Mouse (Mus musculus) limb, embryonic 14.5 days (tissue): ENCODE results near the gene Plekhh2. TPM values are rescaled to one million over a fixed set of nuclear protein-coding genes. Genes with fewer than 3 reads are reported as not detected.
A peak's percentile ranks its signal among the peaks of the same experiment; 100 is the strongest.

Experiments used
- ATAC-seq: fragments of 200-750 bp; cut with Nextera tagmentation; 2 replicates; pipeline ENCODE4 v1.8.0; 2017; ENCODE audit warnings: low read depth, moderate number of reproducible peaks, moderate TSS enrichment; ENCODE audit not compliant: low FRiP score
- DNase-seq: peaks from one replicate; pipeline ENCODE4 v3.0.0-alpha.2; 2015; ENCODE audit warnings: low spot score
- H3K27ac ChIP-seq: fragments of 300-500 bp; sonication (generic); replicated peaks from 2 replicates; pipeline ENCODE4 v1.5.1; 2014; ENCODE audit warnings: low read depth, mild to moderate bottlenecking, low read length, moderate library complexity, mixed read lengths
- H3K27me3 ChIP-seq: fragments of 300-500 bp; sonication (generic); 2 replicates; pipeline ENCODE4 v1.6.1; 2014; ENCODE audit warnings: low read length, mixed read lengths; ENCODE audit not compliant: control insufficient read depth, insufficient read depth
- H3K36me3 ChIP-seq: fragments of 300-500 bp; sonication (generic); 2 replicates; pipeline ENCODE4 v1.6.1; 2014; ENCODE audit warnings: mild to moderate bottlenecking, low read length, moderate library complexity, mixed read lengths; ENCODE audit not compliant: control insufficient read depth, insufficient read depth
- H3K4me1 ChIP-seq: fragments of 300-500 bp; sonication (generic); 2 replicates; pipeline ENCODE4 v1.6.1; 2014; ENCODE audit warnings: antibody characterized with exemption, low read length, mixed read lengths; ENCODE audit not compliant: control insufficient read depth, insufficient read depth
- H3K4me2 ChIP-seq: fragments of 300-500 bp; sonication (generic); replicated peaks from 2 replicates; pipeline ENCODE4 v1.6.1; 2014; ENCODE audit warnings: low read depth, mild to moderate bottlenecking, low read length, moderate library complexity; ENCODE audit not compliant: severe bottlenecking
- H3K4me3 ChIP-seq: fragments of 300-500 bp; sonication (generic); replicated peaks from 2 replicates; pipeline ENCODE4 v1.5.1; 2014; ENCODE audit warnings: low read length
- H3K9ac ChIP-seq: fragments of 300-500 bp; sonication (generic); 2 replicates; pipeline ENCODE4 v1.6.1; 2014; ENCODE audit warnings: mild to moderate bottlenecking, low read depth, low read length, moderate library complexity; ENCODE audit not compliant: severe bottlenecking
- H3K9me3 ChIP-seq: fragments of 300-500 bp; sonication (generic); 2 replicates; pipeline ENCODE4 v1.6.1; 2016; ENCODE audit warnings: low read length; ENCODE audit not compliant: control insufficient read depth
- POLR2A ChIP-seq: fragments of 200-500 bp; IDR thresholded peaks from 2 replicates; pipeline ENCODE4 v1.8.0; 2012; ENCODE audit warnings: inconsistent platforms, mild to moderate bottlenecking, moderate library complexity, borderline replicate concordance; ENCODE audit not compliant: insufficient read depth, insufficient read length; ENCODE audit errors: extremely low read depth
- WGBS: fragments of 180-500 bp; shearing (Covaris S2); extraction: QIAGEN DNeasy Blood & Tissue Kit; methylation state at CpG from one replicate; pipeline ENCODE4 v1.1.7; 2014; 5-methylcytosine and 5-hydroxymethylcytosine counted together
- polyA plus RNA-seq, 2 experiments: library from polyadenylated mRNA; depleted of rRNA in 1 of 2; stranded (reverse) in 1 of 2; unstranded in 1 of 2; fragments of >200 nt; fragmentation: Nextera tagmentation in 1 of 2; extraction: Ambion mirVana in 1 of 2; gene quantifications; 2 replicates each; pipeline versions ENCODE4 v1.2.1 to v1.2.3; 2012 to 2014

Plekhh2 gene
- polyA plus RNA-seq, 2 experiments, result 12.8 to 24.5 TPM

- DNase-seq (no peak), ATAC-seq (no peak)
- Histone ChIP-seq H3K4me2 (no peak overlapping the region), H3K9me3 (no peaks in the 10 kb centered on the region), H3K4me1 (peaks cover 25% of the 10 kb centered on the region), H3K9ac (no peak overlapping the region), H3K27ac (0 out of 2 replicates have a peak overlapping the region, but pooled peaks have one; percentile 33), H3K4me3 (no peak overlapping the region), H3K36me3 (peaks cover 22% of the 10 kb centered on the region), H3K27me3 (no peaks in the 10 kb centered on the region)
- 81% methylated on average over 9 of the region's 9 CpGs for WGBS
- no peak for TF ChIP-seq POLR2A
Observed at GRCm38 (mm10) chr17:84584107-84584506, 72.4 kb downstream of the Plekhh2 start.

- no peak overlapping the region for H3K4me3 ChIP-seq
- no peaks in the 10 kb centered on the region for H3K9me3 ChIP-seq
- H3K27ac ChIP-seq, result peak overlapping the region; percentile 33; the same call in 1 of the 2 replicates
- no peaks in the 10 kb centered on the region for H3K27me3 ChIP-seq
- H3K9ac ChIP-seq, result no peak overlapping the region
- H3K4me1 ChIP-seq, result peaks cover 20% of the 10 kb centered on the region
- 56% methylated on average over 8 of the region's 8 CpGs for WGBS
- DNase-seq (peak; percentile 74), ATAC-seq (peak; percentile 85)
- TF ChIP-seq POLR2A, result no peak
- H3K4me2 ChIP-seq, result no peak overlapping the region
- H3K36me3 ChIP-seq, result peaks cover 31% of the 10 kb centered on the region
Observed at GRCm38 (mm10) chr17:84585104-84585503, 73.4 kb downstream of the Plekhh2 start.

DNA sequence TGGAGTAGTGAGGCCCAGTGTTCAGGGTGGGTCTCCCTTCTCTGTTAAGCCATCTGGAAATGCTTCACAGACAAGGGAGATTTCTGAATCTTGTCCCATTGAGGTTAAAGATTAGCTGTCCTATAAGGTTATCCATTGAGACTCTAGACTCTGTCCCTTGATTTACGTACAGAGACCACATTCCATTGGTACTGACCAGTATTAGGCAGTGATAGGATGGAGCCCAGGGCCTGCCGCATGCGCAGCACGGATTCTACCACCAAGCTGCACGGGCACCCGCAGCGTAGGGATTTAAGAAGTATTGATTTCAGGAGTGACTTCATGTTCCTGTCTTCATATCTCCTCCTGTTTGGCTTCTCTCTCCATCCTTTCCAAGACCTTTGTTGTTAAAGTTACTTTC, 78.4 kb downstream of the Plekhh2 start:
- Histone ChIP-seq H3K4me2 (no peak overlapping the region), H3K4me3 (no peak overlapping the region), H3K27ac (no peak overlapping the region), H3K36me3 (peaks cover 58% of the 10 kb centered on the region), H3K9me3 (no peaks in the 10 kb centered on the region), H3K4me1 (peaks cover 3% of the 10 kb centered on the region; the same call in 1 of the 2 replicates), H3K9ac (no peak overlapping the region), H3K27me3 (no peaks in the 10 kb centered on the region)
- no peak for ATAC-seq
- 94% methylated on average over 7 of the region's 7 CpGs for WGBS
- no peak for TF ChIP-seq POLR2A
- DNase-seq, result no peak

- WGBS, result 90% methylated on average over 16 of the region's 16 CpGs
- Histone ChIP-seq H3K9me3 (no peaks in the 10 kb centered on the region), H3K9ac (no peak overlapping the region), H3K27ac (no peak overlapping the region), H3K4me1 (peaks cover 10% of the 10 kb centered on the region), H3K27me3 (no peaks in the 10 kb centered on the region), H3K4me3 (no peak overlapping the region), H3K4me2 (no peak overlapping the region), H3K36me3 (peaks cover 54% of the 10 kb centered on the region)
- no peak for DNase-seq
- TF ChIP-seq POLR2A, result no peak
- ATAC-seq, result no peak
Observed at GRCm38 (mm10) chr17:84591431-84592150, 79.9 kb downstream of the Plekhh2 start.

DNA sequence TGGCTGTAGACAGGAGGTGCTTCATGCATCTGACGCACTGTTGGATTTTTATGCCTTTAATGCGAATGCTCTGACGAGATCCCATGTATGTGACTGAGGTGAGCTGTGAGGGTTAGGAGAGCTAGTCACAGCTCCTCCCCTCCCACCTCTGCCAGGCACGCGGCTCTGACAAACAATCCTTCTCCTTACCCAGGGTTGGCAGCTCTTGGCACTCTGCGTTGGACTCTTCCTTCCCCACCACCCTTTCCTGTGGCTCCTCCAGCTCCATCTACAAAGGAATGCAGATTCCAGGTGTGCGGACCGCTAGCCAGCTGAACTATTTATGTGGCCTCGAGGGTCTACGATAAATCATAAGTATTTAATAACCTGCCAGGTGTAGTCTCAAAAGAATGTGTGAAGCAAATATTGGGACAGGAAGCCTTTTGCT, 84.3 kb downstream of the Plekhh2 start:
- ATAC-seq (peak; percentile 77), DNase-seq (peak; percentile 33)
- no peak for TF ChIP-seq POLR2A
- Histone ChIP-seq H3K27me3 (no peaks in the 10 kb centered on the region), H3K4me3 (no peak overlapping the region), H3K4me1 (peaks cover 28% of the 10 kb centered on the region), H3K4me2 (peak overlapping the region; percentile 14), H3K36me3 (peaks cover 38% of the 10 kb centered on the region), H3K9me3 (no peaks in the 10 kb centered on the region), H3K27ac (peak overlapping the region; percentile 15), H3K9ac (no peak overlapping the region)
- WGBS, result 25% methylated on average over 10 of the region's 10 CpGs
